In the genomic region with DNA sequence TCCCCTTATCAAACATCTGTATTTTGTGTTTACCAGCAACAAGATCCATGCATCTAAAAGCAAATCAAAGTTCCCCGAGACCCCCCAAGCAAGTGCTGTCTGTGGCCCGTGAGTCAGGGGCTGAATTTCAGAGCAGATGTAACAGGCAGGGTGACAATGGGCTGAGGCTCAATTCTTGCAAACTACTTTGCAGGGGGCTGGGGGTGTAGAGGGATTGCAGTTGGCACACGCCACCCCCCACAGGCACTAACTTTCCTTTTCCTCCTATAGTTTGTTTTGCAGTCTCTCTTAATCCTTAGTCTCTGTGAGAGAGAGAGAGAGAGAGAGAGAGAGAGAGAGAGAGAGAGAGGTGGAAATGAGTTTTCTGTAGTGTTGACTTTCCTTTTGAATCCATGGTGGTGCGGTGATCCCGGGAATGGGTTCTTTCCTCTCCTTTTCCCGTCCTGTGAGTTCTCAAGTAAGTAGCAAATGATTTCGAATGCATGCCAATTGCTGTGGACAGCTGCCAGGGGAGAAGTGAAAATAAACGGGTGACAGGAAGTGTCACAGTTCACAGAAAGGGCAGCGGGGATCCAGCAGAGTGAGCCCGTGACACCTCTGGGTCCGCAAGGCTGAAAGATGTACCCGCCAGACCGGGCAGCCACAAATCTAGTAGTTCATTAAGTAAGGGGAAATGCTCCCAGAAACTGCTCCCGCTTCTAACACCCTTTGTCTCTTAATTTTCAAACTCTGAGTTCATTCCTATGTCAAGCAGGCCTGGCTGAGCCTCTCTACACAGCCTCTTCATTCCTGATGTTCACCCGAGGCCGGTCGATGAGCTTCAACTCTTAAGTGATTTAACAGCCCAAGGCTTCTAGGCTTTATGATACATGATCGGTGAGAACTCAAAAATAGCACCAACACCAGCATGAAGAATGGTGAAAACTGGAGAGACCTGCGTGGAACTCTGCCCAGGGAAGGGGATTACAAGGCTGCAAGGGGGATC, we compare ENCODE assay signal across 8 mouse cellular contexts.
DNase-seq lines count a peak whose midpoint lies in the region; ATAC-seq and TF ChIP-seq lines count a peak whose summit lies in the region.

No protein-coding gene starts in this region.

- H3K36me3 ChIP-seq in kidney, adult 2 months (ENCODE audit: control insufficient read depth, insufficient read depth, low read length) = no peaks in the 10 kb centered on the region
- H3K36me3 ChIP-seq in lung, embryonic 15.5 days = no peaks in the 10 kb centered on the region

- no peak for TF ChIP-seq POLR2A in kidney, adult 2 months (IDR thresholded peaks at IDR 0.05; ENCODE audit: low read depth, low read length)

- WGBS in kidney, adult 2 months = 23% methylated on average over 19 of the region's 19 CpGs
- 11% methylated on average over 19 of the region's 19 CpGs for WGBS in lung, embryonic 15.5 days

- H3K9me3 ChIP-seq in lung, embryonic 15.5 days = no peaks in the 10 kb centered on the region

- no peak for TF ChIP-seq CTCF in kidney, adult 2 months (conservative IDR thresholded peaks at IDR 0.05; ENCODE audit: insufficient read depth, insufficient read length, low read depth, low read length)

- no peak overlapping the region for H3K4me3 ChIP-seq in kidney, adult 2 months (ENCODE audit: insufficient read depth, low read depth, low read length)
- H3K4me3 ChIP-seq in lung, embryonic 15.5 days = no peak overlapping the region

- peak overlapping the region; percentile 20 for H3K27ac ChIP-seq in kidney, adult 2 months (ENCODE audit: insufficient read depth, low read depth, low read length)
- no peak overlapping the region for H3K27ac ChIP-seq in lung, embryonic 15.5 days

- H3K4me2 ChIP-seq in lung, embryonic 15.5 days = peak overlapping the region; percentile 47

- H3K9ac ChIP-seq in lung, embryonic 15.5 days = no peak overlapping the region

- H3K27me3 ChIP-seq in kidney, adult 2 months (replicated peaks; ENCODE audit: control insufficient read depth, insufficient read depth, low read length) = no peaks in the 10 kb centered on the region
- no peaks in the 10 kb centered on the region for H3K27me3 ChIP-seq in lung, embryonic 15.5 days

- peaks cover 3% of the 10 kb centered on the region; the same call in 1 of the 2 replicates for H3K4me1 ChIP-seq in kidney, adult 2 months (ENCODE audit: control insufficient read depth, insufficient read depth, low read length)
- H3K4me1 ChIP-seq in lung, embryonic 15.5 days = peaks cover 9% of the 10 kb centered on the region

- peak; percentile 30 for DNase-seq in 3T3-L1 (ENCODE audit: low read depth, low spot score)
- peak; percentile 48 for DNase-seq in adrenal gland, postnatal 10 days
- DNase-seq in heart, adult 9 months (ENCODE audit: low spot score in 2 of 2) = peak; percentile 39 to 51
- peak; percentile 83 for DNase-seq in kidney, adult 2 months
- peak; percentile 28 to 47 for DNase-seq in spleen, adult 18-20 months
- DNase-seq in urinary bladder, postnatal 4 days (ENCODE audit: low spot score in 2 of 2) = no peak
- DNase-seq in layer of hippocampus, postnatal 14 days (ENCODE audit: low spot score in 2 of 2) = no peak

- ATAC-seq in lung, embryonic 15.5 days (ENCODE audit: borderline replicate concordance, extremely low read depth, low FRiP score, low TSS enrichment) = no peak

Comparison
In these comparisons a context has a peak if more than half of its experiments do, and no peak if none do; other contexts are left out.
1. DNase-seq: peak in 3T3-L1 (single experiment), adrenal gland, postnatal 10 days (single experiment), heart, adult 9 months (2 of 2), kidney, adult 2 months (single experiment) and spleen, adult 18-20 months (2 of 2); none in urinary bladder, postnatal 4 days (0 of 2) and layer of hippocampus, postnatal 14 days (0 of 2).